Mouse (Mus musculus) E14TG2a.4 (cell line): ENCODE results near the gene Cacna2d4.

Experiments
- CTCF ChIP-seq: conservative IDR thresholded peaks from 2 replicates; pipeline ENCODE4 v1.5.1; 2014; ENCODE audit warnings: low read length
- NANOG ChIP-seq: IDR thresholded peaks from 2 replicates; pipeline ENCODE4 v1.6.1; 2014; ENCODE audit warnings: borderline replicate concordance, low read length, mixed read lengths
- POU5F1 ChIP-seq: IDR thresholded peaks from 2 replicates; pipeline ENCODE4 v1.6.1; 2014; ENCODE audit warnings: low read length, borderline replicate concordance

DNA sequence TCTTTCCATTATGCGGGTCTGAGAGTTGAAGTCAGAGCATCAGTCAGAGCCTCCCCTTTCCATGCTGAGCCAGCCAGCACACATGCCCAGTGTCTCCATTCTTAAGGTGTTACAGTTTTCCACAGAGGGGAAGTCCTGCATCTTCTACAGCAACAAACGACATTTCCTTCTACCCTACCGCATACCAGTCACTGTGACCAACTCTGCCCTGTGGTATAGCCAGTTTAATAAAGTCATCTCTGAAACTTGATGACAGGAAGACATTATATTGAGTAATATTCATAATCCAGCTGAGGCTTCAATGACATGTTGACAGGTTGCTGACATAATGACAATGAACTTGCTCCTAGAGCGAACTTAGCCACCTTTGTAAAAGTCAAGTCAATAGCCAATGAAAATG, 154.4 kb downstream of the Cacna2d4 start:
- TF ChIP-seq CTCF, result no peak
- no peak for TF ChIP-seq POU5F1
- no peak for TF ChIP-seq NANOG
